10 mouse cellular contexts compared by ENCODE assay signal in genomic region chrX:99550057-99550760, GRCm38 (mm10).
DNase-seq lines count a peak whose midpoint lies in the region; ATAC-seq lines count a peak whose summit lies in the region.
"Had no signal": no experiment of that assay in that cellular context is flagged by ENCODE, and none has a peak within 500 bp of the region (broad histone marks: within the 10 kb centered on the region; RNA-seq: fewer than 3 reads in every experiment).

No protein-coding gene starts in this region.

- H3K36me3 ChIP-seq in lung, embryonic 15.5 days = no peaks in the 10 kb centered on the region
- no peaks in the 10 kb centered on the region for H3K36me3 ChIP-seq in hindbrain, embryonic 16.5 days (ENCODE audit: control insufficient read depth, insufficient read depth, low read length)
- no peaks in the 10 kb centered on the region for H3K36me3 ChIP-seq in midbrain, embryonic 16.5 days (ENCODE audit: control insufficient read depth, insufficient read depth, low read length)

- H3K4me1 ChIP-seq in lung, embryonic 15.5 days = peaks cover 19% of the 10 kb centered on the region
- H3K4me1 ChIP-seq in hindbrain, embryonic 16.5 days (ENCODE audit: control insufficient read depth, insufficient read depth, low read depth, low read length) = no peaks in the 10 kb centered on the region
- H3K4me1 ChIP-seq in midbrain, embryonic 16.5 days (ENCODE audit: control insufficient read depth, insufficient read depth, low read length) = peaks cover 2% of the 10 kb centered on the region; the same call in 1 of the 2 replicates

- DNase-seq in embryo, embryonic 11 days = peak; percentile 45
- DNase-seq in embryo, embryonic 10 days (ENCODE audit: low spot score) = no peak
- DNase-seq in lung, postnatal 14 days = no peak
- no peak for DNase-seq in right cerebral cortex, postnatal 36 days (ENCODE audit: low spot score in 2 of 2)
- DNase-seq in adrenal gland, adult 2 months = no peak
- DNase-seq: cerebellum, postnatal 36 days; gastrocnemius, postnatal 25 days had no signal

- H3K4me3 ChIP-seq in lung, embryonic 15.5 days = no peak overlapping the region
- no peak overlapping the region for H3K4me3 ChIP-seq in hindbrain, embryonic 16.5 days (ENCODE audit: low read length)
- no peak overlapping the region for H3K4me3 ChIP-seq in midbrain, embryonic 16.5 days (ENCODE audit: low read depth, low read length)

- peaks cover 16% of the 10 kb centered on the region; the same call in 1 of the 2 replicates for H3K27me3 ChIP-seq in lung, embryonic 15.5 days
- peaks cover 13% of the 10 kb centered on the region for H3K27me3 ChIP-seq in hindbrain, embryonic 16.5 days (replicated peaks; ENCODE audit: control insufficient read depth, insufficient read depth, low read length)
- peaks cover 15% of the 10 kb centered on the region for H3K27me3 ChIP-seq in midbrain, embryonic 16.5 days (ENCODE audit: control insufficient read depth, insufficient read depth, low read depth, low read length)

- peak overlapping the region; percentile 66 for H3K27ac ChIP-seq in lung, embryonic 15.5 days
- H3K27ac ChIP-seq in hindbrain, embryonic 16.5 days (ENCODE audit: low read depth, low read length) = no peak overlapping the region
- H3K27ac ChIP-seq in midbrain, embryonic 16.5 days (ENCODE audit: low read length) = no peak overlapping the region

- peak; percentile 51; the same call in 1 of the 2 replicates for ATAC-seq in lung, embryonic 15.5 days (ENCODE audit: borderline replicate concordance, extremely low read depth, low FRiP score, low TSS enrichment)
- 0 out of 2 replicates have a peak, but pooled peaks have one; percentile 16 for ATAC-seq in hindbrain, embryonic 16.5 days
- ATAC-seq in midbrain, embryonic 16.5 days = 0 out of 2 replicates have a peak, but pooled peaks have one; percentile 27

- 37% methylated on average over 7 of the region's 7 CpGs for WGBS in lung, embryonic 15.5 days
- 52% methylated on average over 5 of the region's 7 CpGs for WGBS in hindbrain, embryonic 16.5 days
- WGBS in midbrain, embryonic 16.5 days = 41% methylated on average over 7 of the region's 7 CpGs

- H3K4me2 ChIP-seq in lung, embryonic 15.5 days = no peak overlapping the region
- H3K4me2 ChIP-seq in hindbrain, embryonic 16.5 days (ENCODE audit: low read length) = no peak overlapping the region
- no peak overlapping the region for H3K4me2 ChIP-seq in midbrain, embryonic 16.5 days (ENCODE audit: low read length)

- H3K9ac ChIP-seq in lung, embryonic 15.5 days = no peak overlapping the region
- H3K9ac ChIP-seq in hindbrain, embryonic 16.5 days (ENCODE audit: low read depth, low read length) = no peak overlapping the region
- no peak overlapping the region for H3K9ac ChIP-seq in midbrain, embryonic 16.5 days (ENCODE audit: low read depth, low read length)

- no peaks in the 10 kb centered on the region for H3K9me3 ChIP-seq in lung, embryonic 15.5 days
- no peaks in the 10 kb centered on the region for H3K9me3 ChIP-seq in hindbrain, embryonic 16.5 days (ENCODE audit: control insufficient read depth, low read length)
- no peaks in the 10 kb centered on the region for H3K9me3 ChIP-seq in midbrain, embryonic 16.5 days (replicated peaks; ENCODE audit: control insufficient read depth, low read length, poor library complexity, severe bottlenecking)
